Mouse (Mus musculus): ENCODE measurements at regions not wholly inside any gene's neighbourhood (a gene's known extent, or its start where the extent isn't known, plus 50 kb on each side); places are given as distances from the start of the nearest gene placed in this dataset.

- DNase-seq (ENCODE audit: low spot score) (no peak), ATAC-seq (ENCODE audit: insufficient number of reproducible peaks, low FRiP score, low TSS enrichment, low read depth) (no peak)
- Histone ChIP-seq H3K9ac (ENCODE audit: low read length) (no peak overlapping the region), H3K36me3 (ENCODE audit: control insufficient read depth, insufficient read depth, low read length) (no peaks in the 10 kb centered on the region), H3K4me3 (ENCODE audit: low read depth, low read length) (no peak overlapping the region), H3K9me3 (ENCODE audit: control insufficient read depth, low read length) (no peaks in the 10 kb centered on the region), H3K27ac (replicated peaks; ENCODE audit: low read depth, low read length) (no peak overlapping the region), H3K4me2 (ENCODE audit: low read depth, severe bottlenecking) (no peak overlapping the region), H3K27me3 (ENCODE audit: control insufficient read depth, insufficient read depth, low read length) (no peaks in the 10 kb centered on the region), H3K4me1 (ENCODE audit: control insufficient read depth, insufficient read depth, low read length) (no peaks in the 10 kb centered on the region)
- 80% methylated on average over 14 of the region's 14 CpGs for WGBS
Measured at GRCm38 (mm10) chr12:44044388-44045105, 165.6 kb downstream of the Dnajb9 start.

- H3K27me3 ChIP-seq (ENCODE audit: control insufficient read depth, insufficient read depth, low read length) = no peaks in the 10 kb centered on the region
- 67% methylated on average over 2 of the region's 2 CpGs for WGBS
Measured at GRCm38 (mm10) chr12:44006795-44007194, 203.3 kb downstream of the Dnajb9 start.

GRCm38 (mm10) chr12:43983548-43983947 is 226.6 kb downstream of the Dnajb9 start:
- Histone ChIP-seq H3K27ac (replicated peaks; ENCODE audit: low read depth, low read length) (no peak overlapping the region), H3K36me3 (ENCODE audit: control insufficient read depth, insufficient read depth, low read length) (no peaks in the 10 kb centered on the region), H3K4me1 (ENCODE audit: control insufficient read depth, insufficient read depth, low read length) (no peaks in the 10 kb centered on the region), H3K27me3 (ENCODE audit: control insufficient read depth, insufficient read depth, low read length) (no peaks in the 10 kb centered on the region), H3K9me3 (ENCODE audit: control insufficient read depth, low read length) (no peaks in the 10 kb centered on the region), H3K4me3 (ENCODE audit: low read depth, low read length) (no peak overlapping the region), H3K9ac (ENCODE audit: low read length) (no peak overlapping the region), H3K4me2 (ENCODE audit: low read depth, severe bottlenecking) (no peak overlapping the region)
- DNase-seq (ENCODE audit: low spot score) = no peak
- ATAC-seq (ENCODE audit: insufficient number of reproducible peaks, low FRiP score, low TSS enrichment, low read depth) = no peak
- WGBS = 32% methylated on average over 1 of the region's 1 CpGs

More at GRCm38 (mm10) chr12:44006795-44007194, 203.3 kb downstream of the Dnajb9 start:
- DNase-seq (ENCODE audit: low spot score) (no peak), ATAC-seq (ENCODE audit: insufficient number of reproducible peaks, low FRiP score, low TSS enrichment, low read depth) (no peak)
- Histone ChIP-seq H3K9ac (ENCODE audit: low read length) (no peak overlapping the region), H3K27ac (replicated peaks; ENCODE audit: low read depth, low read length) (no peak overlapping the region), H3K36me3 (ENCODE audit: control insufficient read depth, insufficient read depth, low read length) (no peaks in the 10 kb centered on the region), H3K4me2 (ENCODE audit: low read depth, severe bottlenecking) (no peak overlapping the region), H3K9me3 (ENCODE audit: control insufficient read depth, low read length) (no peaks in the 10 kb centered on the region), H3K4me1 (ENCODE audit: control insufficient read depth, insufficient read depth, low read length) (no peaks in the 10 kb centered on the region), H3K4me3 (ENCODE audit: low read depth, low read length) (no peak overlapping the region)

- Histone ChIP-seq H3K9me3 (ENCODE audit: control insufficient read depth, low read length) (no peaks in the 10 kb centered on the region), H3K9ac (ENCODE audit: low read length) (no peak overlapping the region), H3K27ac (replicated peaks; ENCODE audit: low read depth, low read length) (no peak overlapping the region), H3K4me1 (ENCODE audit: control insufficient read depth, insufficient read depth, low read length) (no peaks in the 10 kb centered on the region), H3K27me3 (ENCODE audit: control insufficient read depth, insufficient read depth, low read length) (no peaks in the 10 kb centered on the region), H3K4me3 (ENCODE audit: low read depth, low read length) (no peak overlapping the region), H3K36me3 (ENCODE audit: control insufficient read depth, insufficient read depth, low read length) (no peaks in the 10 kb centered on the region), H3K4me2 (ENCODE audit: low read depth, severe bottlenecking) (no peak overlapping the region)
- ATAC-seq (ENCODE audit: insufficient number of reproducible peaks, low FRiP score, low TSS enrichment, low read depth) = no peak
- DNase-seq (ENCODE audit: low spot score) = no peak
- whole genome bisulfite sequencing = 88% methylated on average over 1 of the region's 1 CpGs
Measured at GRCm38 (mm10) chr12:43963973-43964372, 246.2 kb downstream of the Dnajb9 start.

- H3K36me3 ChIP-seq (ENCODE audit: control insufficient read depth, insufficient read depth, low read length) = no peaks in the 10 kb centered on the region
- 87% methylated on average over 6 of the region's 6 CpGs for WGBS
- H3K27ac ChIP-seq (replicated peaks; ENCODE audit: low read depth, low read length) = no peak overlapping the region
- ATAC-seq (ENCODE audit: insufficient number of reproducible peaks, low FRiP score, low TSS enrichment, low read depth) = no peak
- no peak overlapping the region for H3K9ac ChIP-seq (ENCODE audit: low read length)
- H3K4me1 ChIP-seq (ENCODE audit: control insufficient read depth, insufficient read depth, low read length) = no peaks in the 10 kb centered on the region
- no peak for DNase-seq (ENCODE audit: low spot score)
- H3K4me2 ChIP-seq (ENCODE audit: low read depth, severe bottlenecking) = no peak overlapping the region
- no peaks in the 10 kb centered on the region for H3K9me3 ChIP-seq (ENCODE audit: control insufficient read depth, low read length)
- no peaks in the 10 kb centered on the region for H3K27me3 ChIP-seq (ENCODE audit: control insufficient read depth, insufficient read depth, low read length)
- H3K4me3 ChIP-seq (ENCODE audit: low read depth, low read length) = no peak overlapping the region
Measured at GRCm38 (mm10) chr12:43962551-43963120, 247.5 kb downstream of the Dnajb9 start.

GRCm38 (mm10) chr12:43924228-43924627 is 285.9 kb downstream of the Dnajb9 start:
- Histone ChIP-seq H3K27ac (replicated peaks; ENCODE audit: low read depth, low read length) (no peak overlapping the region), H3K4me2 (ENCODE audit: low read depth, severe bottlenecking) (no peak overlapping the region), H3K9me3 (ENCODE audit: control insufficient read depth, low read length) (no peaks in the 10 kb centered on the region), H3K4me3 (ENCODE audit: low read depth, low read length) (no peak overlapping the region), H3K4me1 (ENCODE audit: control insufficient read depth, insufficient read depth, low read length) (no peaks in the 10 kb centered on the region), H3K27me3 (ENCODE audit: control insufficient read depth, insufficient read depth, low read length) (no peaks in the 10 kb centered on the region), H3K9ac (ENCODE audit: low read length) (no peak overlapping the region), H3K36me3 (ENCODE audit: control insufficient read depth, insufficient read depth, low read length) (no peaks in the 10 kb centered on the region)
- ATAC-seq (ENCODE audit: insufficient number of reproducible peaks, low FRiP score, low TSS enrichment, low read depth) = no peak
- no peak for DNase-seq (ENCODE audit: low spot score)
- WGBS = 67% methylated on average over 5 of the region's 5 CpGs

- Histone ChIP-seq H3K4me1 (ENCODE audit: control insufficient read depth, insufficient read depth, low read length) (no peaks in the 10 kb centered on the region), H3K9ac (ENCODE audit: low read length) (no peak overlapping the region), H3K27me3 (ENCODE audit: control insufficient read depth, insufficient read depth, low read length) (no peaks in the 10 kb centered on the region), H3K27ac (replicated peaks; ENCODE audit: low read depth, low read length) (no peak overlapping the region), H3K36me3 (ENCODE audit: control insufficient read depth, insufficient read depth, low read length) (no peaks in the 10 kb centered on the region), H3K4me3 (ENCODE audit: low read depth, low read length) (no peak overlapping the region), H3K4me2 (ENCODE audit: low read depth, severe bottlenecking) (no peak overlapping the region), H3K9me3 (ENCODE audit: control insufficient read depth, low read length) (no peaks in the 10 kb centered on the region)
- DNase-seq (ENCODE audit: low spot score) = no peak
- 78% methylated on average over 4 of the region's 4 CpGs for WGBS
- ATAC-seq (ENCODE audit: insufficient number of reproducible peaks, low FRiP score, low TSS enrichment, low read depth) = no peak
Measured at GRCm38 (mm10) chr12:43920396-43920795, 289.7 kb downstream of the Dnajb9 start.

GRCm38 (mm10) chr12:43919114-43919513 is 291.0 kb downstream of the Dnajb9 start:
- Histone ChIP-seq H3K9me3 (ENCODE audit: control insufficient read depth, low read length) (no peaks in the 10 kb centered on the region), H3K4me2 (ENCODE audit: low read depth, severe bottlenecking) (no peak overlapping the region), H3K27me3 (ENCODE audit: control insufficient read depth, insufficient read depth, low read length) (no peaks in the 10 kb centered on the region), H3K27ac (replicated peaks; ENCODE audit: low read depth, low read length) (no peak overlapping the region), H3K4me1 (ENCODE audit: control insufficient read depth, insufficient read depth, low read length) (no peaks in the 10 kb centered on the region), H3K9ac (ENCODE audit: low read length) (no peak overlapping the region), H3K4me3 (ENCODE audit: low read depth, low read length) (no peak overlapping the region), H3K36me3 (ENCODE audit: control insufficient read depth, insufficient read depth, low read length) (no peaks in the 10 kb centered on the region)
- DNase-seq (ENCODE audit: low spot score) (no peak), ATAC-seq (ENCODE audit: insufficient number of reproducible peaks, low FRiP score, low TSS enrichment, low read depth) (no peak)
- 89% methylated on average over 3 of the region's 3 CpGs for WGBS

- Histone ChIP-seq H3K4me1 (ENCODE audit: control insufficient read depth, insufficient read depth, low read length) (no peaks in the 10 kb centered on the region), H3K27ac (replicated peaks; ENCODE audit: low read depth, low read length) (no peak overlapping the region), H3K9ac (ENCODE audit: low read length) (no peak overlapping the region), H3K9me3 (ENCODE audit: control insufficient read depth, low read length) (no peaks in the 10 kb centered on the region), H3K36me3 (ENCODE audit: control insufficient read depth, insufficient read depth, low read length) (no peaks in the 10 kb centered on the region), H3K27me3 (ENCODE audit: control insufficient read depth, insufficient read depth, low read length) (no peaks in the 10 kb centered on the region), H3K4me3 (ENCODE audit: low read depth, low read length) (no peak overlapping the region), H3K4me2 (ENCODE audit: low read depth, severe bottlenecking) (no peak overlapping the region)
- DNase-seq (ENCODE audit: low spot score) (no peak), ATAC-seq (ENCODE audit: insufficient number of reproducible peaks, low FRiP score, low TSS enrichment, low read depth) (no peak)
Measured at GRCm38 (mm10) chr12:43916779-43917178, 293.3 kb downstream of the Dnajb9 start.
